Mouse (Mus musculus) gastrocnemius, postnatal 4 days (tissue): ENCODE measurements at regions not wholly inside any gene's neighbourhood (a gene's known extent, or its start where the extent isn't known, plus 50 kb on each side); places are given as distances from the start of the nearest gene placed in this dataset.
A peak's percentile ranks its signal among the peaks of the same experiment; 100 is the strongest.

Experiments used
- DNase-seq, 2 experiments: peaks; one replicate each; pipeline ENCODE4 v3.0.0; 2021 to 2022; ENCODE audit warnings: low spot score in 2 of 2, mixed read lengths in 2 of 2

GRCm38 (mm10) chr14:66584699-66585098 is 575.7 kb upstream of the Gulo start:
- no peak for DNase-seq

- no peak for DNase-seq
Observed at GRCm38 (mm10) chr14:66579904-66580492, 571.0 kb upstream of the Gulo start.

GRCm38 (mm10) chr14:66566600-66566999 is 557.6 kb upstream of the Gulo start:
- DNase-seq: no peak

GRCm38 (mm10) chr14:66562744-66563143 is 553.7 kb upstream of the Gulo start:
- no peak for DNase-seq

GRCm38 (mm10) chr14:66561715-66562114 is 552.7 kb upstream of the Gulo start:
- no peak for DNase-seq

GRCm38 (mm10) chr14:66561042-66561590 is 552.1 kb upstream of the Gulo start:
- no peak for DNase-seq

GRCm38 (mm10) chr14:66558393-66558792 is 549.4 kb upstream of the Gulo start:
- no peak for DNase-seq

- DNase-seq: peak in 1 of 2 experiments; percentile 29
Observed at GRCm38 (mm10) chr14:66557631-66558030, 548.6 kb upstream of the Gulo start.

- no peak for DNase-seq
Observed at GRCm38 (mm10) chr14:66538498-66538897, 529.5 kb upstream of the Gulo start.

- DNase-seq: no peak
Observed at GRCm38 (mm10) chr14:66534671-66535070, 525.7 kb upstream of the Gulo start.

GRCm38 (mm10) chr14:66528135-66528534 is 519.1 kb upstream of the Gulo start:
- no peak for DNase-seq

GRCm38 (mm10) chr14:66527061-66527460 is 518.1 kb upstream of the Gulo start:
- DNase-seq: no peak

GRCm38 (mm10) chr14:66522856-66523400 is 513.9 kb upstream of the Gulo start:
- DNase-seq: no peak

- no peak for DNase-seq
Observed at GRCm38 (mm10) chr14:66521836-66522629, 513.0 kb upstream of the Gulo start.

- DNase-seq: no peak
Observed at GRCm38 (mm10) chr14:66516770-66517169, 507.8 kb upstream of the Gulo start.

- DNase-seq: no peak
Observed at GRCm38 (mm10) chr14:66510750-66511149, 501.7 kb upstream of the Gulo start.

- DNase-seq: no peak
Observed at GRCm38 (mm10) chr14:66510218-66510617, 501.2 kb upstream of the Gulo start.

- DNase-seq: no peak
Observed at GRCm38 (mm10) chr14:66509706-66510105, 500.7 kb upstream of the Gulo start.

- DNase-seq: no peak
Observed at GRCm38 (mm10) chr14:66501995-66502394, 493.0 kb upstream of the Gulo start.

GRCm38 (mm10) chr14:66499896-66500295 is 490.9 kb upstream of the Gulo start:
- peak; percentile 49 to 85 for DNase-seq

- DNase-seq: no peak
Observed at GRCm38 (mm10) chr14:66495146-66495545, 486.1 kb upstream of the Gulo start.

GRCm38 (mm10) chr14:66494518-66494923 is 485.5 kb upstream of the Gulo start:
- peak; percentile 40 to 64 for DNase-seq
